ENCODE assay signal across 8 mouse cellular contexts in the genomic region with DNA sequence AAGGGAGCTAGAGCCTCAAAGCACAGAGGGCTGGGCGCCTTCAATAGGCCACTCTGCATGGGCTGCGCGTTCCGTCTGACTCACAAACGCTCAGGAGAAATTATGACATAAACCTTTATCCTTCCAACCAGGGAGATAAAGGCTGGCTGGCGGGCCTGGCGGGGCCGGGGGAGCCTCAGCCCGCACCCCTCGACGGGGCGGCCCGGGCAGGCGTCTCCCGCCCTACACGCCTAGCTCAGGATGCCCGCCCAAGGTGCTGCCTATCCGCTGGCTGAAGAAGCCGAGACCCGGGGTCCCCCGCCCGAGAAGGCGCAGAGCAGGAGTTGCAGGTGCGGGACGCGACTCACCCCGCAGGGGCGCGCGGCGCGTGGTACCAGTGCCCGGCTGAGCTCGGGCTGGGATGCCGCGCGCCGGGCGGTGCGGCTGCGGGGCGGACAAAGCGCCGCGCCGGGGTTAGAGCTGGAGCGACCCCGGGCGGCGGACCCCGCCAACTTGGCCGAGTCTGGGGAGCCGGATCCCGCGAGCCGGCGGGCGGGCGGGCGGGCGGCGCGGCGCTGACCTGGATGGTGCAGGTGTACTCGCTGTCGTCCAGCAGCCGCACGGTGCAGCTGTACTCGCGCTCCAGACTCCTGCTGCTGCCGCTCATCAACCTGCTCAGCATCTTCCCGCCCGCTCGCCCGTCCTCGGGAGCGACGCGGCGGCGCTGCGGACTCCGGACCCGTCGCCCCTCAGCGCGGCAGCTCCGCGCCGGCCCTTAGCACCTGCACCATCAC. TPM values are rescaled to one million over a fixed set of nuclear protein-coding genes. Genes with fewer than 3 reads are reported as not detected.
DNase-seq lines count a peak whose midpoint lies in the region; ATAC-seq and TF ChIP-seq lines count a peak whose summit lies in the region.

No protein-coding gene starts in this region.

- no peak for TF ChIP-seq POLR2A in spleen, adult 2 months (IDR thresholded peaks at IDR 0.05; ENCODE audit: low read depth, low read length)
- TF ChIP-seq POLR2A in brain, embryonic 14.5 days (IDR thresholded peaks at IDR 0.05; ENCODE audit: borderline replicate concordance, extremely low read depth, insufficient read depth, insufficient read length, poor library complexity, severe bottlenecking), result no peak; the same call in 1 of the 2 replicates

- peak overlapping the region; percentile 95 for H3K9ac ChIP-seq in forebrain, embryonic 13.5 days
- peak overlapping the region; percentile 37 for H3K9ac ChIP-seq in intestine, embryonic 14.5 days (ENCODE audit: low read length)
- no peak overlapping the region for H3K9ac ChIP-seq in liver, embryonic 14.5 days (replicated peaks)

- no peak for TF ChIP-seq EP300 in liver, embryonic 14.5 days (IDR thresholded peaks at IDR 0.05; ENCODE audit: low read depth)

- no peaks in the 10 kb centered on the region; the same call in 1 of the 2 replicates for H3K4me1 ChIP-seq in spleen, adult 2 months (ENCODE audit: control insufficient read depth, insufficient read depth, insufficient read length)
- peaks cover 22% of the 10 kb centered on the region for H3K4me1 ChIP-seq in forebrain, embryonic 13.5 days
- 0 out of 2 replicates have a peak, but pooled peaks cover 5% of the 10 kb centered on the region for H3K4me1 ChIP-seq in intestine, embryonic 14.5 days (replicated peaks; ENCODE audit: control insufficient read depth, insufficient read depth, low read length)
- peaks cover 0 to 2% of the 10 kb centered on the region in 2 experiments; a peak in 1 of 4 replicates for H3K4me1 ChIP-seq in liver, embryonic 14.5 days (replicated peaks; ENCODE audit: control insufficient read depth in 2 of 2, insufficient read depth in 2 of 2, low read length in 1 of 2)

- 4% methylated on average over 66 of the region's 90 CpGs for WGBS in spleen, adult 2 months
- WGBS in forebrain, embryonic 13.5 days, result under 1% methylated on average over 44 of the region's 90 CpGs
- under 1% methylated on average over 87 of the region's 90 CpGs for WGBS in intestine, embryonic 14.5 days
- WGBS in liver, embryonic 14.5 days (ENCODE audit: insufficient replicate concordance), result under 1% methylated on average over 61 of the region's 90 CpGs

- ATAC-seq in forebrain, embryonic 13.5 days, result peak; percentile 86
- peak; percentile 91 for ATAC-seq in intestine, embryonic 14.5 days (replicated peaks; ENCODE audit: low FRiP score, low TSS enrichment, low read depth)
- ATAC-seq in liver, embryonic 14.5 days (ENCODE audit: insufficient read depth), result peak; percentile 75

- H3K27me3 ChIP-seq in spleen, adult 2 months (ENCODE audit: control insufficient read depth, insufficient read depth, low read length), result peaks cover 22% of the 10 kb centered on the region
- no peaks in the 10 kb centered on the region for H3K27me3 ChIP-seq in forebrain, embryonic 13.5 days
- peaks cover 39% of the 10 kb centered on the region for H3K27me3 ChIP-seq in intestine, embryonic 14.5 days (replicated peaks; ENCODE audit: control insufficient read depth, insufficient read depth, low read length)
- peaks cover 43% of the 10 kb centered on the region for H3K27me3 ChIP-seq in liver, embryonic 14.5 days (ENCODE audit: control insufficient read depth, insufficient read depth, low read length)

- peak overlapping the region; percentile 77 for H3K4me2 ChIP-seq in forebrain, embryonic 13.5 days
- peak overlapping the region; percentile 68 for H3K4me2 ChIP-seq in intestine, embryonic 14.5 days (ENCODE audit: low read length)
- peak overlapping the region; percentile 87 for H3K4me2 ChIP-seq in liver, embryonic 14.5 days (ENCODE audit: low read depth)

- no peaks in the 10 kb centered on the region for H3K9me3 ChIP-seq in forebrain, embryonic 13.5 days (replicated peaks)
- no peaks in the 10 kb centered on the region for H3K9me3 ChIP-seq in intestine, embryonic 14.5 days (ENCODE audit: control insufficient read depth, low read length)
- no peaks in the 10 kb centered on the region for H3K9me3 ChIP-seq in liver, embryonic 14.5 days (ENCODE audit: control insufficient read depth, low read length)

- DNase-seq in spleen, adult 2 months (ENCODE audit: low read depth in 1 of 2, low spot score in 2 of 2), result peak in 1 of 2 experiments; percentile 8
- DNase-seq in spleen, postnatal 36 days (ENCODE audit: low spot score in 2 of 2), result no peak
- DNase-seq in brain, embryonic 14.5 days (ENCODE audit: low read depth), result peak; percentile 68
- DNase-seq in intestine, embryonic 14.5 days (ENCODE audit: low spot score), result peak; percentile 78
- no peak for DNase-seq in liver, embryonic 14.5 days (ENCODE audit: low read depth in 3 of 3, low spot score in 3 of 3)
- DNase-seq in right cerebral cortex, postnatal 25 days, result peak; percentile 46
- no peak for DNase-seq in c-Kit-positive CD71-positive TER-119-positive erythroid progenitor cells, embryonic 14.5 days (ENCODE audit: low spot score)

- peak overlapping the region; percentile 66 for H3K4me3 ChIP-seq in spleen, adult 2 months (ENCODE audit: extremely low read depth, insufficient read depth, insufficient read length)
- H3K4me3 ChIP-seq in forebrain, embryonic 13.5 days, result peak overlapping the region; percentile 84
- peak overlapping the region; percentile 59 for H3K4me3 ChIP-seq in intestine, embryonic 14.5 days (ENCODE audit: low read depth, low read length)
- H3K4me3 ChIP-seq in liver, embryonic 14.5 days (ENCODE audit: insufficient read depth in 1 of 2, low read depth in 2 of 2, low read length in 2 of 2), result peak overlapping the region; percentile 65 to 72

- no peaks in the 10 kb centered on the region for H3K36me3 ChIP-seq in spleen, adult 2 months (ENCODE audit: control insufficient read depth, insufficient read depth, low read length)
- H3K36me3 ChIP-seq in forebrain, embryonic 13.5 days (ENCODE audit: poor library complexity, severe bottlenecking), result no peaks in the 10 kb centered on the region
- no peaks in the 10 kb centered on the region for H3K36me3 ChIP-seq in intestine, embryonic 14.5 days (ENCODE audit: control insufficient read depth, insufficient read depth, low read length)
- H3K36me3 ChIP-seq in liver, embryonic 14.5 days (replicated peaks; ENCODE audit: control insufficient read depth, insufficient read depth, low read depth), result no peaks in the 10 kb centered on the region

- H3K27ac ChIP-seq in spleen, adult 2 months (ENCODE audit: insufficient read depth, low read length), result no peak overlapping the region
- peak overlapping the region; percentile 96 for H3K27ac ChIP-seq in forebrain, embryonic 13.5 days
- peak overlapping the region; percentile 36 for H3K27ac ChIP-seq in intestine, embryonic 14.5 days (ENCODE audit: low read depth)
- H3K27ac ChIP-seq in liver, embryonic 14.5 days, result no peak overlapping the region

- TF ChIP-seq CTCF in spleen, adult 2 months (IDR thresholded peaks at IDR 0.05; ENCODE audit: extremely low read depth, insufficient read depth, insufficient read length, insufficient replicate concordance), result no peak
- TF ChIP-seq CTCF in brain, embryonic 14.5 days (IDR thresholded peaks at IDR 0.05; ENCODE audit: borderline replicate concordance, extremely low read depth, insufficient read depth, insufficient read length), result no peak
- no peak for TF ChIP-seq CTCF in liver, embryonic 14.5 days (IDR thresholded peaks at IDR 0.05; ENCODE audit: low read depth)

RNA-seq across cellular contexts. Expression of a gene that starts 0.5 kb away (rescaled TPM):
- polyA plus RNA-seq in spleen, adult 2 months (2012; rRNA removed), result 1.5 and 2.6 TPM in 2 replicates
- polyA plus RNA-seq in brain, embryonic 14.5 days (2012; rRNA removed), result 69.1 and 69.4 TPM in 2 replicates
- polyA plus RNA-seq in forebrain, embryonic 13.5 days (2015; fragmentation: Nextera tagmentation; extraction: Ambion mirVana), result 28.3 and 29.6 TPM in 2 replicates
- 3.3 and 3.5 TPM in 2 replicates for polyA plus RNA-seq in intestine, embryonic 14.5 days (2014; fragmentation: Nextera tagmentation; extraction: Ambion mirVana)
- polyA plus RNA-seq in liver, embryonic 14.5 days (2012; rRNA removed), result 0.12 and 0.30 TPM in 2 replicates
- polyA plus RNA-seq in liver, embryonic 14.5 days (2014; fragmentation: Nextera tagmentation; extraction: Ambion mirVana), result 0.06 and 0.10 TPM in 2 replicates

Comparison
In these comparisons a context has a peak if more than half of its experiments do, and no peak if none do; other contexts are left out.
1. DNase-seq: peak in brain, embryonic 14.5 days (single experiment), intestine, embryonic 14.5 days (single experiment) and right cerebral cortex, postnatal 25 days (single experiment); none in spleen, postnatal 36 days (0 of 2), liver, embryonic 14.5 days (0 of 3) and c-Kit-positive CD71-positive TER-119-positive erythroid progenitor cells, embryonic 14.5 days (single experiment).
2. H3K27ac ChIP-seq: peak in forebrain, embryonic 13.5 days (single experiment) and intestine, embryonic 14.5 days (single experiment); none in spleen, adult 2 months (single experiment) and liver, embryonic 14.5 days (single experiment).
3. Peak in every context shown above with its lines, with median percentiles within 50 percentile points of each other: H3K4me3 ChIP-seq, ATAC-seq and H3K4me2 ChIP-seq.